Mouse (Mus musculus) liver, postnatal 0 days (tissue): Measurements from ENCODE around the gene 3110082J24Rik. TPM values are rescaled to one million over a fixed set of nuclear protein-coding genes. Genes with fewer than 3 reads are reported as not detected.
"Not testable (repeated sequence)": the region's sequence is repeated elsewhere in the genome, so short reads cannot be mapped to it uniquely, and the experiment has no call there.

ENCODE experiments used
- ATAC-seq: fragments of 200-750 bp; cut with Nextera tagmentation; 2 replicates; pipeline ENCODE4 v1.8.0; 2017; ENCODE audit warnings: mild to moderate bottlenecking, moderate library complexity
- DNase-seq: peaks from one replicate; pipeline ENCODE4 v3.0.0-alpha.2; 2016
- H3K27ac ChIP-seq: fragments of 300-500 bp; sonication (generic); 2 replicates; pipeline ENCODE4 v1.5.1; 2014; ENCODE audit warnings: antibody characterized with exemption, moderate library complexity, mild to moderate bottlenecking, low read depth
- H3K27me3 ChIP-seq: fragments of 300-500 bp; sonication (generic); 2 replicates; pipeline ENCODE4 v1.6.1; 2014; ENCODE audit warnings: low read length, control low read depth, mixed read lengths; ENCODE audit not compliant: insufficient read depth
- H3K36me3 ChIP-seq: fragments of 300-500 bp; sonication (generic); replicated peaks from 2 replicates; pipeline ENCODE4 v1.6.1; 2014; ENCODE audit warnings: mild to moderate bottlenecking, control low read depth, low read length, moderate library complexity, mixed read lengths; ENCODE audit not compliant: insufficient read depth
- H3K4me1 ChIP-seq: fragments of 300-500 bp; sonication (generic); 2 replicates; pipeline ENCODE4 v1.6.1; 2014; ENCODE audit warnings: antibody characterized with exemption, mild to moderate bottlenecking, control low read depth; ENCODE audit not compliant: insufficient read depth
- H3K4me2 ChIP-seq: fragments of 300-500 bp; sonication (generic); 2 replicates; pipeline ENCODE4 v1.6.1; 2014; ENCODE audit warnings: low read depth, mild to moderate bottlenecking, low read length, moderate library complexity, mixed read lengths
- H3K4me3 ChIP-seq: fragments of 300-500 bp; sonication (generic); 2 replicates; pipeline ENCODE4 v1.5.1; 2014; ENCODE audit warnings: low read depth, low read length
- H3K9ac ChIP-seq: fragments of 300-500 bp; sonication (generic); replicated peaks from 2 replicates; pipeline ENCODE4 v1.6.1; 2014; ENCODE audit warnings: mild to moderate bottlenecking, moderate library complexity
- H3K9me3 ChIP-seq: fragments of 300-500 bp; sonication (generic); 2 replicates; pipeline ENCODE4 v1.6.1; 2016; ENCODE audit warnings: mild to moderate bottlenecking, control low read depth, low read length, mixed read lengths
- CTCF ChIP-seq: sonication (generic); IDR thresholded peaks from 2 replicates; pipeline ENCODE4 v1.5.1; 2016; ENCODE audit warnings: antibody characterized with exemption, low read depth
- EP300 ChIP-seq: IDR thresholded peaks from 2 replicates; pipeline ENCODE4 v1.6.1; 2016; ENCODE audit warnings: antibody characterized with exemption, low read depth, mild to moderate bottlenecking
- whole genome bisulfite sequencing: fragments of 180-500 bp; shearing (Covaris S2); extraction: QIAGEN DNeasy Blood & Tissue Kit; methylation state at CpG from one replicate; pipeline ENCODE4 v1.1.7; 2014; ENCODE audit not compliant: insufficient replicate concordance; 5-methylcytosine and 5-hydroxymethylcytosine counted together
- polyA plus RNA-seq: library from polyadenylated mRNA; unstranded; fragments of >200 nt; fragmentation: Nextera tagmentation; extraction: Ambion mirVana; gene quantifications from 2 replicates; pipeline ENCODE4 v1.2.1, GENCODE M21; 2015

Gene 3110082J24Rik
- polyA plus RNA-seq, 1 experiment from 2014 or later, result not detected

GRCm38 (mm10) chr5:30071677-30072076 lies 34.2 kb downstream of the 3110082J24Rik start:
- 71% methylated on average over 6 of the region's 6 CpGs for WGBS
- TF ChIP-seq CTCF (no peak), EP300 (no peak)
- DNase-seq, result no peak
- Histone ChIP-seq H3K9ac (peak overlapping the region; percentile 74), H3K27ac (no peak overlapping the region), H3K4me3 (peak overlapping the region; percentile 85), H3K27me3 (no peaks in the 10 kb centered on the region), H3K36me3 (peaks cover 40% of the 10 kb centered on the region), H3K4me1 (peaks cover 13% of the 10 kb centered on the region), H3K9me3 (no peaks in the 10 kb centered on the region), H3K4me2 (peak overlapping the region; percentile 90)
- ATAC-seq, result no peak

- no peak for TF ChIP-seq CTCF
- no peak for TF ChIP-seq EP300
- H3K4me1 ChIP-seq, result peaks cover 9% of the 10 kb centered on the region
- H3K27ac ChIP-seq, result no peak overlapping the region
- DNase-seq, result no peak
- H3K27me3 ChIP-seq, result no peaks in the 10 kb centered on the region
- H3K9me3 ChIP-seq, result no peaks in the 10 kb centered on the region
- peaks cover 67% of the 10 kb centered on the region for H3K36me3 ChIP-seq
- 80% methylated on average over 6 of the region's 6 CpGs for WGBS
- no peak overlapping the region for H3K9ac ChIP-seq
- ATAC-seq, result no peak
- H3K4me3 ChIP-seq, result no peak overlapping the region
- no peak overlapping the region for H3K4me2 ChIP-seq
Observed at GRCm38 (mm10) chr5:30067726-30068125, 38.2 kb downstream of the 3110082J24Rik start.

- not testable (repeated sequence) for H3K9ac ChIP-seq, H3K4me3 ChIP-seq, H3K27ac ChIP-seq, H3K4me1 ChIP-seq, DNase-seq, ATAC-seq, H3K4me2 ChIP-seq, H3K9me3 ChIP-seq, H3K27me3 ChIP-seq
- H3K36me3 ChIP-seq, result peaks cover 32% of the 10 kb centered on the region
- WGBS, result 83% methylated on average over 5 of the region's 5 CpGs
Observed at GRCm38 (mm10) chr5:30059607-30060006, 46.3 kb downstream of the 3110082J24Rik start.

GRCm38 (mm10) chr5:30058216-30058731 lies 47.6 kb downstream of the 3110082J24Rik start:
- H3K27me3 ChIP-seq, result no peaks in the 10 kb centered on the region
- DNase-seq, result no peak
- no peaks in the 10 kb centered on the region for H3K4me1 ChIP-seq
- peaks cover 21% of the 10 kb centered on the region for H3K36me3 ChIP-seq
- no peak for ATAC-seq
- 90% methylated on average over 6 of the region's 6 CpGs for WGBS
- H3K9ac ChIP-seq, result no peak overlapping the region
- no peak overlapping the region for H3K4me3 ChIP-seq
- H3K4me2 ChIP-seq, result no peak overlapping the region
- no peaks in the 10 kb centered on the region for H3K9me3 ChIP-seq
- no peak for TF ChIP-seq CTCF
- TF ChIP-seq EP300, result no peak
- H3K27ac ChIP-seq, result no peak overlapping the region

Other genes starting within 250 kb of the 3110082J24Rik start
- 0.28 and 0.33 TPM in 2 replicates for gene Il6, start 93.0 kb downstream of the 3110082J24Rik start, polyA plus RNA-seq
- 84.6 and 101 TPM in 2 replicates for gene Tyms, start 32.5 kb downstream of the 3110082J24Rik start, polyA plus RNA-seq
- 0.02 TPM in 1 of 2 replicates, not detected in the other for gene Garem2, start 925 bp downstream of the 3110082J24Rik start, polyA plus RNA-seq
- 224 and 228 TPM in 2 replicates for gene Hadha, start 49.1 kb upstream of the 3110082J24Rik start, polyA plus RNA-seq
- 421 and 447 TPM in 2 replicates for gene Hadhb, start 49.2 kb upstream of the 3110082J24Rik start, polyA plus RNA-seq
- not detected in 2 replicates for gene Adgrf3, start 99.6 kb upstream of the 3110082J24Rik start, polyA plus RNA-seq
- gene Selenoi, start 126.5 kb upstream of the 3110082J24Rik start, polyA plus RNA-seq, result 9.3 and 9.8 TPM in 2 replicates
- gene Drc1, start 175.3 kb upstream of the 3110082J24Rik start, polyA plus RNA-seq, result 0.31 and 0.44 TPM in 2 replicates